Comparison of ENCODE assay signal across 20 mouse cellular contexts in genomic region chr5:133844483-133844882, GRCm38 (mm10).
A peak's percentile ranks its signal among the peaks of the same experiment; 100 is the strongest.
DNase-seq lines count a peak whose midpoint lies in the region; ATAC-seq lines count a peak whose summit lies in the region.
"Had no signal": no experiment of that assay in that cellular context is flagged by ENCODE, and none has a peak within 500 bp of the region (broad histone marks: within the 10 kb centered on the region; RNA-seq: fewer than 3 reads in every experiment).

No protein-coding gene starts in this region.

- H3K9me3 ChIP-seq in neural tube, embryonic 12.5 days, result peaks cover 4% of the 10 kb centered on the region; the same call in 1 of the 2 replicates
- 0 out of 2 replicates have a peak, but pooled peaks cover 2% of the 10 kb centered on the region for H3K9me3 ChIP-seq in hindbrain, embryonic 14.5 days (ENCODE audit: control insufficient read depth, low read length)
- no peaks in the 10 kb centered on the region for H3K9me3 ChIP-seq in midbrain, embryonic 16.5 days (replicated peaks; ENCODE audit: control insufficient read depth, low read length, poor library complexity, severe bottlenecking)
- H3K9me3 ChIP-seq: limb, embryonic 13.5 days; liver, embryonic 15.5 days had no signal

- no peaks in the 10 kb centered on the region for H3K27me3 ChIP-seq in neural tube, embryonic 12.5 days (replicated peaks)
- no peaks in the 10 kb centered on the region for H3K27me3 ChIP-seq in hindbrain, embryonic 14.5 days (ENCODE audit: control insufficient read depth, insufficient read depth, low read length)
- no peaks in the 10 kb centered on the region for H3K27me3 ChIP-seq in midbrain, embryonic 16.5 days (ENCODE audit: control insufficient read depth, insufficient read depth, low read depth, low read length)
- H3K27me3 ChIP-seq: liver, embryonic 15.5 days; megakaryocyte, embryonic 14.5 days had no signal

- no peak overlapping the region for H3K9ac ChIP-seq in neural tube, embryonic 12.5 days
- H3K9ac ChIP-seq in hindbrain, embryonic 14.5 days, result no peak overlapping the region
- no peak overlapping the region for H3K9ac ChIP-seq in midbrain, embryonic 16.5 days (ENCODE audit: low read depth, low read length)
- H3K9ac ChIP-seq: limb, embryonic 13.5 days; liver, embryonic 15.5 days had no signal

- no peaks in the 10 kb centered on the region for H3K4me1 ChIP-seq in neural tube, embryonic 12.5 days
- peaks cover 12% of the 10 kb centered on the region; the same call in 1 of the 2 replicates for H3K4me1 ChIP-seq in hindbrain, embryonic 14.5 days (replicated peaks; ENCODE audit: control insufficient read depth, insufficient read depth, low read length)
- H3K4me1 ChIP-seq in midbrain, embryonic 16.5 days (ENCODE audit: control insufficient read depth, insufficient read depth, low read length), result peaks cover 9% of the 10 kb centered on the region
- H3K4me1 ChIP-seq: limb, embryonic 13.5 days; liver, embryonic 15.5 days; megakaryocyte, embryonic 14.5 days had no signal

- no peaks in the 10 kb centered on the region for H3K36me3 ChIP-seq in neural tube, embryonic 12.5 days
- no peaks in the 10 kb centered on the region for H3K36me3 ChIP-seq in hindbrain, embryonic 14.5 days (replicated peaks; ENCODE audit: control insufficient read depth, insufficient read depth)
- H3K36me3 ChIP-seq in midbrain, embryonic 16.5 days (ENCODE audit: control insufficient read depth, insufficient read depth, low read length), result no peaks in the 10 kb centered on the region
- H3K36me3 ChIP-seq: limb, embryonic 13.5 days; liver, embryonic 15.5 days had no signal

- 39% methylated on average over 10 of the region's 10 CpGs for WGBS in neural tube, embryonic 12.5 days
- 28% methylated on average over 10 of the region's 10 CpGs for WGBS in hindbrain, embryonic 14.5 days
- 25% methylated on average over 10 of the region's 10 CpGs for WGBS in midbrain, embryonic 16.5 days

- ATAC-seq in neural tube, embryonic 12.5 days (ENCODE audit: low FRiP score, low read depth), result peak; percentile 48
- ATAC-seq in hindbrain, embryonic 14.5 days (ENCODE audit: low FRiP score), result peak; percentile 77
- 0 out of 2 replicates have a peak, but pooled peaks have one; percentile 28 for ATAC-seq in midbrain, embryonic 16.5 days
- no peak for ATAC-seq in inflammation-experienced regulatory T-cells, adult 6 months

- H3K4me3 ChIP-seq in neural tube, embryonic 12.5 days, result no peak overlapping the region
- H3K4me3 ChIP-seq in hindbrain, embryonic 14.5 days (replicated peaks; ENCODE audit: low read length), result no peak overlapping the region
- no peak overlapping the region for H3K4me3 ChIP-seq in midbrain, embryonic 16.5 days (ENCODE audit: low read depth, low read length)
- H3K4me3 ChIP-seq: gastrocnemius, adult 2 months; limb, embryonic 13.5 days; liver, embryonic 15.5 days; megakaryocyte, embryonic 14.5 days had no signal

- no peak for DNase-seq in neural tube, embryonic 10.5 days (ENCODE audit: extremely low spot score, low spot score)
- peak; percentile 68 for DNase-seq in hindbrain, embryonic 14.5 days (ENCODE audit: low spot score)
- no peak for DNase-seq in thymus, postnatal 14 days
- no peak for DNase-seq in cerebellum, adult 11 months
- DNase-seq: adrenal gland, postnatal 10 days; B cell, adult 2 months; cerebellum, postnatal 10 days; gastrocnemius, adult 2 months; heart, adult 18-20 months; kidney, adult 8-10 months; kidney, postnatal 4 days; lung, postnatal 10 days; right cerebral cortex, postnatal 4 days; thymus, postnatal 4 days had no signal

- H3K27ac ChIP-seq in neural tube, embryonic 12.5 days, result no peak overlapping the region
- peak overlapping the region; percentile 58; the same call in 1 of the 2 replicates for H3K27ac ChIP-seq in hindbrain, embryonic 14.5 days
- no peak overlapping the region for H3K27ac ChIP-seq in midbrain, embryonic 16.5 days (ENCODE audit: low read length)
- H3K27ac ChIP-seq: gastrocnemius, adult 2 months; limb, embryonic 13.5 days; liver, embryonic 15.5 days had no signal

- H3K4me2 ChIP-seq in neural tube, embryonic 12.5 days (replicated peaks), result no peak overlapping the region
- no peak overlapping the region for H3K4me2 ChIP-seq in hindbrain, embryonic 14.5 days (replicated peaks)
- H3K4me2 ChIP-seq in midbrain, embryonic 16.5 days (ENCODE audit: low read length), result no peak overlapping the region
- H3K4me2 ChIP-seq: limb, embryonic 13.5 days; liver, embryonic 15.5 days had no signal
